Mouse (Mus musculus) embryonic fibroblast, embryonic 13.5 days (primary cell): ENCODE measurements around the gene Ctsf.

Experiments
- CTCF ChIP-seq: IDR thresholded peaks from 2 replicates; pipeline ENCODE4 v1.5.1; 2011; ENCODE audit warnings: mild to moderate bottlenecking, control low read depth, low read length, moderate library complexity, borderline replicate concordance; ENCODE audit not compliant: insufficient read depth
- POLR2A ChIP-seq: IDR thresholded peaks from 2 replicates; pipeline ENCODE4 v1.6.1; 2011; ENCODE audit warnings: low read depth, mild to moderate bottlenecking, control low read depth, low read length, moderate library complexity

GRCm38 (mm10) chr19:4828444-4829114 lies 26.4 kb upstream of the Ctsf start:
- TF ChIP-seq CTCF (no peak), POLR2A (no peak)
